Mouse (Mus musculus) gastrocnemius, postnatal 4 days (tissue): ENCODE measurements around the gene Grid2. TPM values are rescaled to one million over a fixed set of nuclear protein-coding genes. Genes with fewer than 3 reads are reported as not detected.

Experiments used
- DNase-seq, 2 experiments: peaks; one replicate each; pipeline ENCODE4 v3.0.0; 2021 to 2022; ENCODE audit warnings: low spot score in 2 of 2, mixed read lengths in 2 of 2
- total RNA-seq, 2 experiments: library from RNA; stranded (reverse); gene quantifications; 2 replicates each; pipeline ENCODE4 v1.2.3; 2021

The Grid2 gene
- total RNA-seq, 2 experiments from 2014 or later: 1.2 to 1.6 TPM

DNA sequence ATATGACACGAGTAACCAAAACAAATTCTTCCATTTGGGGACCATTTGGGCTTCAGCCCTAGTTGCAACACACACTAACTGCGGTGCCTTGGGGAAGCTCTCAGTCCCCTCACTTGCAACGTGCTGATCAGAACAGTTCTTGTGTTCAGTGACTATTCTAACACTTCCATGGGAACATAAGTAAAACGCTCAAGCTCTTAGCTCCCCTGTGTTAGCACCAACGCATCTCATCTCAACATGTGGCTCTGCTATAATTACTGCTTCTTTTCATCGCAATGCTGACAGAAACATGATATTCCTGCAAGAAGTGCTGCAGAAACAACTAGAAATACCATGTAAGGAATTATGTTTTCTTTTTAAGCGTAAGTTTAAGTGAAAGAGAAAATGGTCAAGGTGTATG is 1340.6 kb downstream of the Grid2 start:
- DNase-seq: no peak

DNA sequence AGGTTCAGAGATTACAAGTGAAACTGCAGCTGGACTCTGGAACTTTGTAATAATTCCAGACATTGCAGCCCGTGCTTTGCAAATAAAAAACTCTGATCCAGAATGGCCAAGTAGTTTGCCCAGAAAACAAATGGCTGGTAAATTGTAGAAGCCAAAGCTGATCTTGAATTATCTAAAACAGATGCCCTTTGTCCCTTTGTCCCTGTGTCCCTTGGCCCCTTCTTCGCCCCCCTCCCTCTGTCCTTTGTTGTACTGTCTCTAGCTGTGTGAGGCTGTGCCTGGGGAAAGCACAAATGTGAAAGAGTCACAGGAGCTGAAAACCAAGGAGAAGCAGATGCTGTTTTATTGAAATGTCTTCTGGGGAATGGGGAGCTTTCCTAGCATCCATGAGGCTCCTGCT is 1341.2 kb downstream of the Grid2 start:
- no peak for DNase-seq

DNA sequence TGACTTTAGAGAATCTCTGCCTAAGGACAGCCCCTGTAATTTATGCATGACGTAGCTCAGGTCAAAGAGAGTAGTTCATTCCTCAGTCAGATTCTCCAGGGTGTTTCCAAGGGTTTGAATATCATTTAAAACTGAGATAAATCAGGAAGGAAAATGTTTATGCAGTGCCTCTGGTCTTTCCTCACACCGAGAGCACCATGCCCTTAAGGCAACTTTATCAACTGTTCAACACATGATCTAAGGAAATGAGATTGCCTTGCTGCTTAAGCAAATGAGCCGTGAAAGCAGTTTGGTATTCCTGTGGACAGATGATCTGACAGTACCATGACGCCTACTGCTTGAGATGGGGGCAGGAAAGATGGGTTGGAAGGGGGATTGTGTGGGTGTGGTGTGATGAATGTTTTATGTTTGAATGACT is 1342.5 kb downstream of the Grid2 start:
- DNase-seq: no peak

DNA sequence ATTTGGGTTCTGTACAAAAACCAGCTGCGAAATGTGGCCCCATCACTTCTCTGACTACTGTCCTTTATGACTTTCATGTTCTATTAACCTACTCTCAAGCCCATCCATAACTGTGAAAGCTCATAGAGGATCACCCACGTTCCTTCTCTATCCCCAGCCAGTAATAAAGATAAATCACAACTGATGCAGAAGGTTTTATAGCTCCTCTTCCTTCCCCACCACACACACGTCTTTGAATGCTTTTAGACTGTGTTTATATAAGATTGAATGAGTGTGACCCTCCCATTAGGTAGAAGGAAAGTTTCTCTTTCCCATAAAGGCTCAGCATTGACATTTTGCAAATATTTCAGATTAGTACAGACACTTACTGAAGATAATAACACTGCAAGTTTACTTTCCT is 1350.1 kb downstream of the Grid2 start:
- DNase-seq: no peak

DNA sequence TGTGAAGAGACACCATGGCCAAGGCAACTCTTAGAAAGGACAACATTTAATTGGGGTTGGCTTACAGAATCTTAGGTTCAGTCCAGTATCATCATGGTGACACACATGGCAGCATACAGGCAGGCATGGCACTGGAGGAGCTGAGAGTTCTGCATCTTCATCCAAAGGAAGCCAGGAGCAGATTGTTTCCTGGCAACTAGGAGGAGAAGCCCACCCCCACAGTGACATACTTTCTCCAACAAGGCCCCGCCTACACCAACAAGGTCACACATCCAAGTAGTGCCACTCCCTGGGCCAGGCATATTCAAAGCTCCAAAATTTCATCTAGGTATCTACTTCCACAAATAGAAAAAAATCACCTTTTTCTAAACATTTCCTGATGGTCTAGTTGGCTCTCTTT is 1351.4 kb downstream of the Grid2 start:
- no peak for DNase-seq

DNA sequence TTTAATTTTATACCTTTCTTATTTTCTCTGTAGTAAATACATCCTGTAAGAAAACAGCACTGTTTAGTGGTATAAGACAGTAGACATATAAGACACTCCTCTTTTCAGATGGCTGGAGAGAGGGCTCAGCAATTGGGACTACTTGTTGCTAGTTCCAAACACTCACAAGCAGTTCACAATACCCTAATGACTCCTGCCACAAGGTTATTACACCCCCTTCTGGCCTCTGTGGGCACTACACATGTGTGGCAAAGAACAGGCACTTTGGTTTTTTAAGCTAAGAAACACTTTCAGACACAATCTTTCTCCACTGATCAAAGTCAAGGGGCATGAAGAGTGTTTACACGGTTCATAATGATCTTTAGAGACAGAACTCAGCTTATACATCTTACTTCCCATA is 1352.3 kb downstream of the Grid2 start:
- no peak for DNase-seq

DNA sequence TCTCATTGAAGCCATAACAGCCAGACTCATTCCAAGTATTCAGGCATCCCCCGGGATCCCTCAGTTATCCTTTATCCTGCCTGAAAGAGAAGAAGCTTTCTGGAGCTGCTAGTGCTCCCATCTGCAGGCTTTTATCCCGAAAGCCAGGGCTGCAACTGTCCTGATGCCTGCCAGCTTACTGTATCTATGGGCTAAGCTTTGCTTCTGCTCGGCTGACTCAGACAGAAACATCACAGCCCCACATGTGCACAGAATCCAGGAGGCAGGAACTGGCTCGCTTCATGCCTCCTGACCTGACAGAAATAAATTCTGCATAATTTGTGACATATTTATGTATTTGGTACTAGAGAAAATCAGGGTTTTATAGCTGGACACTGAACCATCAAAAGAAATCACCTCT is 1361.2 kb downstream of the Grid2 start:
- peak in 1 of 2 experiments; percentile 29 for DNase-seq

DNA sequence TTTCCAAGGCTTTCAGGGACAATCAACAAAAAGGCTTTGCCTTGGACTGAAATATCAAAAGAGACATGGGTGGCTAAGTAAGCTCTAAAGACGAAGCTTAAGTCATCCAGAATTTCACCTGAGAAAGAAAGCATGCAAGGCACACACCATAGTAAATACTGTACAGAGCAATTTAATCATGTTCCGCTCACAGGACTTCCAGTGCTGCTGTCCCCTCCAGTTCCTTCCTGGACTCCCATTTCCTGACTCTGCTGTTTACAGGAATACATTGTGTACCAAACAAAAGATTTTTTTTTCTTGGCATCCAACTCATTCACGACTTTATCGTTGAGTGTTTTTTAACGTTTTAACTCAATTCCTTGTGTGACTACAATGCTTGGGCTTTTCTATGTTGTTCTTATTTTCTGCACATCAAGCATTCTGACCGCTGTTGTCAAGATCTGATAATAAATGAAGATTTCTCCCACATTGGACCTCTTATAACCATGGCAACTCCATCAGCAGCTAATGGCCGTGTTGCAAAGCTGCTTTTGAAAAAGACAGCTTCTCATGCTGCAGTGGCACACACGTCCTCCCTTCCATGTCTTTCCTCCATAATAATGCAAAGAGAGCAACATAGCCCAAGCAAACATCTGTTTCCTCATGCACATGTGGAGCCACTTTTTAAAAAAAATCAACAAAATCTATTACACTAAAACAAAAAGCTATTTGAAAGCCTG is 1361.9 kb downstream of the Grid2 start:
- DNase-seq: no peak

DNA sequence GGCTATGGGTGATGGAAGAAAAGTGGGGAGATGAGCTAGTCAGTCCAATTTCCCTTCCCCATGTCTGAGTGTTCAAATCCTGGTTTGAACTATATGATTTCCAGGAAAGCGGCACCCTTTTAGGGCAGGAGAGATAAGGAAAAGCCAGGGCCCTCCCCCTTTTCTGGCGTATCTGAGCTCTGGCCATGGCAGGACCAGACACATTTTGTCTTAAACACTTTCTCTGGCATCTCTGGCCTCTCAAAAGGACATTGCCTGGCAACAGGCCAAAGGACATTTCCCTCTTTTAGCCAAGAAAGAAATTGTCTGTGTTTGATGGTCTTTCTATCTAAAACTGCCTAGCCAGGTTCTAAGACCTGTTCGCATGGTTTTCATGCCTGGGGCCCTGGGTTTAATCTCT is 1367.7 kb downstream of the Grid2 start:
- DNase-seq: no peak

DNA sequence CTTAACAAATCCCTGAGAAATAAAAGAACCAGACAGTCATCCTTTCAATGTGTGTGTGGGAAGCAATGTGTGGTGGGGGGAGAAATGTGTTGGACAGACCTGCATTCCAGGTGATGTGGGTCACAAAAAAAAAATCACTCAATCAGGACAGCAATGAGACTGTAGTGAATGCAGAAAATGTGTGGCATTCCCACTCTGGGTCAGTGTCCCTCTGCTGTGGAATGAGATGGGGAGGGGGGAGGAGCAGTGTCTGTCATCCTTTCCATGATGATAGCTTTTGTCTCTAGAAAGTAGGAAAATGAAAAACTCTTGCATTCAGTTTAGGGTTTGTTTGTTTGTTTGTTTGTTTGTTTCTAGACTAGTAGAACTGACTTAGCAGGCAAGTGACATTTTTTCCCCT is 1392.0 kb downstream of the Grid2 start:
- DNase-seq: no peak

DNA sequence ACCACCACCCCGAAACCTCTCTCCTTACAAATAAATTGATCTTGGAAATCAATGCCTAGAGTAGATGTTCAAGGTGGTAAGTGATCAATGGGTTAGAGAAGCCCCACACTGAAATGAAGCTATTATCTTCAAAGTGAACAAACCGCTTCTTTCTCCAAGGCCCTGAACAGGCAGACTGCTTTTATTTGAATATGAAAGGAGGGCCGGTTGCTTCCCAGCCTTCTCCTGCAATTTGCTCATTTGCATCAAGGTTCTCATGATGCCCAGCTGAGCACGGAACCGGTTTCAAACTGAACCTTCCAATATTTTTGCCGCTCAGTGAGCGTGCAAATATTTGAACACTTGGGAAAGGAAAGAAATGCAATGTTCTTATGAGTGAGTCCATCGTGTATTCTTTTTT is 1392.5 kb downstream of the Grid2 start:
- no peak for DNase-seq

DNA sequence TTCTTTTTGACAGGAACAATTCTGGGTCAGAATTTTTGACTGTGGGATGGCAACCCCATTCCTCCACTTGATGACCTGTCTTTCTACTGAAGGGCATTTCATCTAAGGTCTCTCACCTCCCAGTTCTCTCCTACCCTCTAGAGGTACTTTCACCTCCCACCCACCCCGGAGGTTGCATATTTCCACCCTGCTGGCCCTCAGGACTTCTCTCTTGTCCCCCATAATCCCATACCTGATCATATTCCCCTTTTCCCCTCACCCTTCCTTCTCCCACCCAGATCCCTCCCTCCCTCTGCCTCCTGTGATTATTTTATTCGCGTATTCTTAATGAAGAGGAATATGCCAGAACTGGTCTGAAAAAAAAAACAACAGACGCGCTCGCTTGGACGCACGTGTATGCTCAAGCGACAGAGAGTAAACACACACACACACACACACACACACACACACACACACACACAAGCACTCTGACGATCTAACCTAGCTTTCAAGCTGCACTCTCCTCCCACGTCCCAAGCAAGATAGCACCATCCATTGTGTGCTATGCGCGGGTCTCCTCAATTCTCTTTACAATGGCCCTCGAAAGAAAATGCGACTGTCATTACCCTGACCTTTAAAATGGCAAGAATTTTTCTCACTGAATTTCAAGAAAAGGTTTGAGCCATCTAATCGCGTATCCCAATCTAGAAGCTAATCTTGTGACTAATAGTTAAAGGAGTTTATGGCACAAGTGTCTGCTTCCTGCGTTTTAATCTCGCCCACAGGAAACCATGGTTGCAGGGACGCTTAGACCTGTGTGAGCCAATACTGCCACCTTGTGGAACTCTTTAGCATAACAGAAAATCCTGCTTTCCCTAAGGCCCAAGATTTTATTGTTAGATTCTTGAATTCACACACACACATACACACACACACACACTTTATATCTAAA is 1393.9 kb downstream of the Grid2 start:
- DNase-seq: peak in 1 of 2 experiments; percentile 35

DNA sequence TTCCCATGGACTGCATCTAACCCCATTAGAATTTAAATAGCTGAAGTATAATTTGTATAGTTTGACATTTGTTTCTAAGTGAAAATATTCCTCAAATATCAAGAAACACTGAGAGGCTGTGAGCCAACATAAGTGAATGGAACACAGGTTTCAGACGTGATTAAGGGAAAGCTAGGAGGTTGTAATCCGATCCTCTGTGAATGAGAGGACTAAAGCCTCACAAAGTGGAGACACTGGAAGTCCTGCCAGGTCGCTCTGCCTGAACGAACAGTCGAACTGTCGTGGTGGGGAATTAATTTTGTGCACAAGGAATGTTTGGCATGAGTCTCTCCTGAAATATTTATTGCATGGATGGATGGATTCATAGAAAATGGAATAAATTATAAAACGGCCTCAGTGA is 1395.1 kb downstream of the Grid2 start:
- no peak for DNase-seq

DNA sequence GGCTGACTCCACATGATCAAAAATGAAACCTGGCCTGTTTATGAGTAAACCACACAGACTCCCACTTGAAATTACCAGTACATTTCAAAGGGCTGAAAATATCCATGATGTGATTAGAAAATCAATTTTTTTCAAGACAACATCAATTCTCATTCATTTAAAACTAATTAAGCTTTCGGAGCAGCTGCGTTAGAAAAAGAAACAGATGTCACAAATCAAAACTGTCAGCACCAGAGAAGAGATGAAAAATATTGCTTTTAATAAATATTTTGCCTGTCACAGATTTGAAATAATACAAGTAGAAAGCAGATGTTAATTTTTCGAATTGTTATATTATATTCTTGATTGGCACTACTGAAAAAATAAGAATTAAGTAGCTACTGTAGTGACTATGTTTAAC is 1415.3 kb downstream of the Grid2 start:
- DNase-seq: no peak

DNA sequence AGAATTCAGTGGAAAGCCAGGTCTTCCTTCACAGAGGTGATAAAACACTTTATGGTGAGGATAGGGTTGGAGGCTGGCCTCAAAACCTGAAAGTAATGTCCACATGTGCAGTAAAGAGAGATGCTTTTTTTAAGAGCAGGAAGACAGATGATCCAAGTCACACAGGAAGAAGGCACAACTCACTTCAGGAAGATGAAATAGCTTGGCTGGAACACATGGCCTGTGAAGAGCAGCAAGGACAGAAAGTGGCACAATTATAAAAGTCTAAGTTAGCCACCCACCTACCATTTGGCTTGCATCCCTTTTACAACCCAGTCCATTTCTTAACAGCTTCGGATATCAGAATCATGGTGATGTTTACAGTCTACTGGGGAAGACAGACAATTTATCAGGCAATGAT is 1423.1 kb downstream of the Grid2 start:
- no peak for DNase-seq

DNA sequence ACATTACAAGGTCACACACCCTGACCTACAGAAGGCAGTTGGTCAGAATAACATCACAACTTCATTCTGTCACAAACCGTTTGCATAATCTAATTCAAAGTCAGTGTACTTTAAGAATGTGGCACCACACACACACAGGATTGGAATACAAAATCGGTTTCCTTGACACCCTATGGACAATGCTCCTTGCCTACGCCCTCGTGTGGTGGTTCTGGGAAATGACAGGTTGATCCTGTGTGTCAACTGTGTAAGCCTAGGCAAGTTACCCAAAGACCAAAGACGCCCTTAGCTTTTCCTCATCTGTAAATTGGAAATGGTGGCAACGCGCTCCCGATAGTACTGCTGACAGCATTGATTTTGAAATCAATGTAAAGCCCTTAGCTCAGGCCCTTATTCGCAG is 1428.3 kb downstream of the Grid2 start:
- DNase-seq: peak in 1 of 2 experiments; percentile 16

DNA sequence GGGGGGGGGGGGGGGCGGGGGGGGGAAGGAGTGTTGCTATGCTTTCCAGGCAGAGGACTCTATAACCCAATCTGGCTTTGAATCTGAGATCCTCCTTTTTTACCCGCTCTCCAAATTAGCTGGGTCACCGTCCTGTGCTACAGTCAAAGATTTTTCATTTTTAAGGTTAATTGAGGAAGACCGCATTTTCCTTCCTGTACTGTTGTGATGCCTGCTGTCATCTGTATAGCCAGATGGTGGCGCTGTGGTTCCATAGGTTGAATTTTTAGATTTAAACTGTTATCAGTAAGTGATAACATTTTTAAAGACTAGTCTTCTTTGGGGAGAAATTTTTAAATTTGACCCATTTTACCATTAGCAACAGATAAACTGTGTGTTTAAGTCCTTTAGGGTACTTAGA is 1429.3 kb downstream of the Grid2 start:
- DNase-seq: no peak

DNA sequence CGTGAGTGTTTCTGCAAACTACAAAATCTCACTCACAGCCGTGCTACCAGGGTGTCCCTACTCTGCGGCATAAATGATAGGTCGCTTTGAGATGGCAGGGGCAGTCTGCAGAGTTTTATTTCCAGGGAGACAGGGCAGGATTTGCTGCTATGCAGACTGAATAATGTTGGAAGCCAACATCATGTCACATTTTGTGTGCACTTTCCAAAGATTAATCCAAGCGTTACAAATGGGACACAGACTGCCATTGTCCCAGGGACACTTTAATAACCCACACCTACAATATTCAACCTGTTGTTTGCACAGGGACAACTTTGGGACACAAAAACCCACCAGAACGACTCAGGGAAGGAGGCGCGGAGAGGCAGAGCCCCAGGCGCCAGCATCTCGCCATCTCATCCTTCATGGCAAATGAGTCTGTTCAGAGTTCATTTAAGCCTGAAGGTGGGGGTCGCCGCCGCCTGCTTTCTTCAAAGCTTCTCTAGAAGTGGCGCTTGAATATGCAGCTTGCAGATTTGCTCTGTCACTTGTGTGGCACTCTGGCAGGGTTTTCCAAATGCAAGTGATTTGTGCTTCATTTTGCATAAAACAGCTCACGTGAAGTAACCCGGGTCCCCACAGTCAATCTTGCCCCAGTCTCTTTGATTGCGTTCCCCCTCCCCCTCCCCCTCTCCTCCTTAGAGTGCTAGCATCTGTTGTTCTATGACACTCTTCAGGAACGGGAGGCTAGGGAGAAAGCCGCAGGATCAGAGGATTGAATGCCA is 1432.7 kb downstream of the Grid2 start:
- DNase-seq: no peak

DNA sequence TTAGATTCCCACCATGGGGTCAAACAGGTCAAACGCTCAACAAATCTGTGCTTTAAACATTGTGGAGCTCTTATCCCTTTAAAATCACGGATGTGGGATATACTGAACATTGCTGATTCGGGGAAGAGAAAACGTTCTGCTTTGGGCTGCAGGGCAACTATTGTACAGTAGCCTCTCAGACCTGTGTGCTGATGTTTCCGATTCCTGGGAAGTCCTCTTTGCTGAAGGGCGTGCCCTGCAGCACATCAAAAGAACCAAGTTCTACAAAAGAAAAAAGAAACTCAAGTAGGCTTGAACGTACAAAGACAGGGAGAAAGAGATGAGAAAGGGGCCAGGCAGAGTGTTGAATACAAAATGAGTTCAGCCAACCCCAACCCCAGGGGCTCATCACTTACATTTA is 1439.0 kb downstream of the Grid2 start:
- no peak for DNase-seq

DNA sequence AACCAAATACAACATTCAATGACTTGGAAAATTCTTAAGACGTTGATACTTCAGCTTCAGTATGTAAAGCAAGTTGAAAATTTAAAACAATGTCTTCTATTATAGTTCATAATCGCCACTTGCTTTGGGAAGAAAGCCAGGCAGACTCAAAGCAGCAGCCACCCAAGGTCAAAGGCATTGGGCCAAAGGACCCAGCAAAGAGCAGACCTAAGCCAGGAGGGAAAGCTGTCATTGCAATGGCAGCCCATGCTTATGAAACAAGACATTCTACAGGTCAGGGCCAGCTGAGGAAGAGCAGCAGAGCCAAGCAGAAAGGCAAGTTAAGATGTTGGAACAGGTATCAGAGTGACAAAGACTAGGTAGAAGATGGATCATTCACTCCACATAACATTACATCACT is 1448.0 kb downstream of the Grid2 start:
- no peak for DNase-seq

DNA sequence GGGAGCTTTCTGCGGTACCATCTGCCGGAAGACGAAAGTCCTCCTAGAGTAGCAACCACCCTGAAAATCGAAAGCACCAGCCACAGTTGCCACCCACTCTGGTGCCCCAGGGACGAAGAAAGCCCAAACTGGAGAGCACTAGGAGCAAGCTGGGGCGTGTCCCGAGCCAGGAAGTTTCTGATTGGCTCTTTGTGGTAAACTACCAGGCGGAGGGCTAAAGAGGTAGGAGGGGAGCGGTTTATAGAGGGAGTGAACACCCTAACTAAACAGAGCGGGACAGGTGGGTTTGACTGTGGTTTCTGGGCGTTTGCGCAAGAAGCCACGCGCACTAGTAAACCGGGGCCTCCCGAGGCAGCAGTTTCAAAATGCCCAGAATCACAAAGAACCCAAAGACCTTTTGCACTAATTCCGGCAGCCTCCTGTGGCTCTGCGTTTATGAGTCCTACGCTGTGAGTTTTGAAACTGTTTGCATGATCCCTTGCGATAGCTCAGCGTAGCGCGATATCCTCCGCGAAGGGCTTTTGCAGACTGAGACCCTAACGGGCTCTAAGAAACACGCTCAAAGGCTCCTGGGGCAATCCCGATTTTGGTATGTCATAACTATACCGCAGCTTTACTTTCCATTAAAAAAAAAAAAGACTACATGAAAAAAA is 1472.2 kb downstream of the Grid2 start:
- no peak for DNase-seq
